Mouse (Mus musculus) intestine, postnatal 0 days (tissue): ENCODE measurements at regions not wholly inside any gene's neighbourhood (a gene's known extent, or its start where the extent isn't known, plus 50 kb on each side); places are given as distances from the start of the nearest gene placed in this dataset.

Experiments
- ATAC-seq: fragments of 200-750 bp; cut with Nextera tagmentation; 2 replicates; pipeline ENCODE4 v1.8.0; 2017; ENCODE audit warnings: mild to moderate bottlenecking, moderate TSS enrichment, moderate library complexity
- H3K27ac ChIP-seq: fragments of 300-500 bp; sonication (generic); 2 replicates; pipeline ENCODE4 v1.5.1; 2014; ENCODE audit warnings: mild to moderate bottlenecking, low read depth, low read length, moderate library complexity
- H3K27me3 ChIP-seq: fragments of 300-500 bp; sonication (generic); replicated peaks from 2 replicates; pipeline ENCODE4 v1.6.1; 2014; ENCODE audit warnings: low read length, mixed read lengths; ENCODE audit not compliant: control insufficient read depth, insufficient read depth
- H3K36me3 ChIP-seq: fragments of 300-500 bp; sonication (generic); 2 replicates; pipeline ENCODE4 v1.6.1; 2014; ENCODE audit warnings: mild to moderate bottlenecking, moderate library complexity; ENCODE audit not compliant: control insufficient read depth, insufficient read depth
- H3K4me1 ChIP-seq: fragments of 300-500 bp; sonication (generic); replicated peaks from 2 replicates; pipeline ENCODE4 v1.6.1; 2014; ENCODE audit warnings: antibody characterized with exemption, low read length, mixed read lengths; ENCODE audit not compliant: control insufficient read depth, insufficient read depth
- H3K4me2 ChIP-seq: fragments of 300-500 bp; sonication (generic); replicated peaks from 2 replicates; pipeline ENCODE4 v1.6.1; 2014; ENCODE audit warnings: low read depth, mild to moderate bottlenecking, moderate library complexity
- H3K4me3 ChIP-seq: fragments of 300-500 bp; sonication (generic); 2 replicates; pipeline ENCODE4 v1.5.1; 2014; ENCODE audit warnings: low read depth, low read length
- H3K9ac ChIP-seq: fragments of 300-500 bp; sonication (generic); 2 replicates; pipeline ENCODE4 v1.6.1; 2014; ENCODE audit warnings: mild to moderate bottlenecking, low read depth, low read length
- H3K9me3 ChIP-seq: fragments of 300-500 bp; sonication (generic); 2 replicates; pipeline ENCODE4 v1.6.1; 2016; ENCODE audit warnings: mixed run types; ENCODE audit not compliant: control insufficient read depth
- CTCF ChIP-seq: sonication (generic); IDR thresholded peaks from 2 replicates; pipeline ENCODE4 v1.5.1; 2016; ENCODE audit warnings: low read depth, mild to moderate bottlenecking, control low read depth, antibody characterized with exemption, moderate library complexity
- WGBS: fragments of 180-500 bp; shearing (Covaris S2); extraction: QIAGEN DNeasy Blood & Tissue Kit; methylation state at CpG from one replicate; pipeline ENCODE4 v1.1.7; 2014; 5-methylcytosine and 5-hydroxymethylcytosine counted together

DNA sequence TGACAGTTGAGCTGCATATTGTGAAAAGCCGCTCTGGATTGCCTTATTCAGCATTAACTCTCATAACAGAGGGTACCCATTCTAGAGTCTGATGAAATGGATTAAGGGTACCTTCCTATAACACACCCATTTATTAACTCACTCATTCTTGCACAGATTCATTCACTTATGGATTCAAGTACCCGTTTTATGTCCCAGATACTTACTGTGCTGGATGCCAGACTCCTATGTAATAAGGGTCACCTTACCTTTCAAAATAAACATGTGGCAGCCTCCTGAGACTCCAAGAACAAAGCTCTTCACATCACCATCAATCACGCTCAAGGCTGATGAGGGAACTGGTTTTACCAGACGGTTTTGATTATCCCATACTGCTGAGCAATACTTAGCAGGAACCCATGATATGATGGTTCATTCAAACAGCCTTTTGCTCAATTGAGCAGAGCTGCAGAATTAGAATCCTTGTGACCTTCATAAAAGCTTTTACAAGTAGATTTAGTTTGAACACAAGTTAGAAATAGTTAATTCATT, 505.2 kb upstream of the C030005K15Rik start:
- no peaks in the 10 kb centered on the region for H3K27me3 ChIP-seq
- WGBS: 56% methylated on average over 4 of the region's 4 CpGs
- no peak for ATAC-seq
- no peak for TF ChIP-seq CTCF
- H3K9me3 ChIP-seq: no peaks in the 10 kb centered on the region
- H3K4me3 ChIP-seq: no peak overlapping the region
- no peak overlapping the region for H3K27ac ChIP-seq
- no peak overlapping the region for H3K9ac ChIP-seq
- H3K4me2 ChIP-seq: no peak overlapping the region
- no peaks in the 10 kb centered on the region for H3K4me1 ChIP-seq
- H3K36me3 ChIP-seq: no peaks in the 10 kb centered on the region

DNA sequence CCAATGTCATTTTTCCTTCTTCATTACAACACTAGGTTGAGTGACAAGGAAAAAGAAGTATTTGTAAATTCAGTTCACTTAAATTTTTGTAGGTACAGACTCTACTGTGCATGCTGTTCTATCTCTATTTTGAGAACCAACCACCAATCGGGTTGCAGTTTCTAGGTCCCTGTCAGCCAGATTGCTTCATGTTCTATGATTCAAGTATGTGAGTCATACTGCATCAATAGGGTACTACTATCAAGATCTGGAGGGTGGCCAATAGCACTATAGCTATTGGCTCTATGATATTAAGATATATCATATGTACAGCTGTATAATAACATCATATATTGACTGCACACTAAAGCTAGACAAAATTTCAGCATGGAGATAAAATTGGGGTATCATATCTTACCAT, 521.8 kb upstream of the C030005K15Rik start:
- no peaks in the 10 kb centered on the region for H3K4me1 ChIP-seq
- no peaks in the 10 kb centered on the region for H3K9me3 ChIP-seq
- no peak overlapping the region for H3K27ac ChIP-seq
- TF ChIP-seq CTCF: no peak
- H3K36me3 ChIP-seq: no peaks in the 10 kb centered on the region
- H3K9ac ChIP-seq: no peak overlapping the region
- no peak overlapping the region for H3K4me3 ChIP-seq
- no peak for ATAC-seq
- 94% methylated on average over 1 of the region's 1 CpGs for WGBS
- no peaks in the 10 kb centered on the region for H3K27me3 ChIP-seq
- H3K4me2 ChIP-seq: no peak overlapping the region

DNA sequence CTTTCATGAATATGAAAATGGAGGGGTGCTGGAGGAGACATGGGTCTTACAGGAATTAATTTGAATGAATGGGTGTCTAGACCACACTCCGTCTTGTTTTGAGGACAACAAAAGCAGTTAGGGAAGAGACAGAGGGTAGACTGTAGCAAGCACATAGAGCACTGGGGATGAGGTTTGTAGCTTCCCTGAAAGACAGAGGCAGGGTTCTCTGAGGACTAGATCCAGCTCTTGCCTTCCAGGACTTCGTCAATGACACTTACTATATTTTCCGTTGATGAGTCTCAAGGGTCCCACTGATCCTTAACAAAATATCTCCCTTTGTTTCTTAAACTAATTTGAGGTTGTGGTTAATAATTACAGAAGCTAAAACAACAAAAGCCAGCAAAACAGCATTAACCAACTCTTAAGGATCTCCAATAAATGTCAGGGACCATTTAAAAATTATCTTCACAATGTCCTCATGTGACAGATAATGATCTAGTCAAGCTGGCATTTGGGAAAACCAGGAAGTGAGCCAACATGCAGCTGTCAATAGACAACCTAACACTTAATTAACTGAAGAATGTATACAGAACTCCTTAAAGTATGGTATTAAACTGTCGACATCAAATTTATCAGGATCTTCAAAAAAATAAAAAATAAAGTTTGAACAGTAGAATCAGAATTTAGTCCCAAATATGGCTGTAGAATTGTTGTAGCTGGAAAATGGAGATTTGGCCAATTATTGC, 531.6 kb upstream of the C030005K15Rik start:
- Histone ChIP-seq H3K4me3 (no peak overlapping the region), H3K27ac (no peak overlapping the region), H3K9me3 (0 out of 2 replicates have a peak, but pooled peaks cover 2% of the 10 kb centered on the region), H3K9ac (no peak overlapping the region), H3K27me3 (no peaks in the 10 kb centered on the region), H3K36me3 (no peaks in the 10 kb centered on the region), H3K4me2 (no peak overlapping the region), H3K4me1 (no peaks in the 10 kb centered on the region)
- TF ChIP-seq CTCF: no peak
- ATAC-seq: no peak
- WGBS: 49% methylated on average over 4 of the region's 4 CpGs

DNA sequence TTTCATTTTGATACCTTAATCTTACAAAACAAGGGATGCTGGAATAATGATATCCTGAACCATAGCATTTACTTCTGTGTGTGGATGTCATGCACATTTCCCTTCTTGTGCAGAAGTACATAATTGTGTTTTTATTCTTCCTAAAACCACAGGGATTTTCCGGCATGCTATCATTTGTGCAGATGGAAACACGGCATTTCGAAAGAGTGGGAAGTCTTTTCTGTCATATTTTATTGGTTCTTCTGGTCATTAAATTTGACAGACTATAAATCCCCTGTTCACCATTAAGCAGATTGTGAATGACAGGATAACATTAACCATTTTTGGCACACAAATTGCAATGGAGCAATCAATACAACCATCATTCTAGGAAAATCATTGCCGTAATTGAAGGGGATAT, 532.7 kb upstream of the C030005K15Rik start:
- Histone ChIP-seq H3K4me2 (no peak overlapping the region), H3K27me3 (no peaks in the 10 kb centered on the region), H3K9me3 (0 out of 2 replicates have a peak, but pooled peaks cover 2% of the 10 kb centered on the region), H3K36me3 (no peaks in the 10 kb centered on the region), H3K4me3 (no peak overlapping the region), H3K4me1 (no peaks in the 10 kb centered on the region), H3K27ac (no peak overlapping the region), H3K9ac (no peak overlapping the region)
- 93% methylated on average over 4 of the region's 4 CpGs for WGBS
- TF ChIP-seq CTCF: no peak
- no peak for ATAC-seq

DNA sequence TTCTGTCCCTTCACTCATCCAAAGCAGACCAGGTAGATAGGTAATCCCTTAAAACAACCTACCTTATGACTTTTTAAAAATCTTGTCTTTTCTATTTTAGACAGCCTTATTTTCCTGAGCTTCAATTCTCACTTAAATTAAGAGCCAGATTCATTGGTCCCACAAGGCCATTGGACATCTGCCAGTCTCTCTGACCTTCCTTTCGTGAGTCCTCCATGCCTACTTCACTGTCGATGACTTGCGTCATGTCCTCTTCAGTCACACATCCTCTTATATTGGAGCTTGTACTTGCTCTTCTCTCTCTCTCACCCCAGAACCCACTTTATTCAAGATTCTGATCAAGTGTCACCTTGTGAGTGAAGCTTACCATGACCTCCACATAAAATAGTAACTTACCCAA, 542.0 kb upstream of the C030005K15Rik start:
- no peak for TF ChIP-seq CTCF
- Histone ChIP-seq H3K27me3 (no peaks in the 10 kb centered on the region), H3K9ac (no peak overlapping the region), H3K36me3 (no peaks in the 10 kb centered on the region), H3K9me3 (no peaks in the 10 kb centered on the region), H3K27ac (no peak overlapping the region), H3K4me1 (no peaks in the 10 kb centered on the region), H3K4me3 (no peak overlapping the region), H3K4me2 (no peak overlapping the region)
- 90% methylated on average over 3 of the region's 3 CpGs for WGBS
- no peak for ATAC-seq

DNA sequence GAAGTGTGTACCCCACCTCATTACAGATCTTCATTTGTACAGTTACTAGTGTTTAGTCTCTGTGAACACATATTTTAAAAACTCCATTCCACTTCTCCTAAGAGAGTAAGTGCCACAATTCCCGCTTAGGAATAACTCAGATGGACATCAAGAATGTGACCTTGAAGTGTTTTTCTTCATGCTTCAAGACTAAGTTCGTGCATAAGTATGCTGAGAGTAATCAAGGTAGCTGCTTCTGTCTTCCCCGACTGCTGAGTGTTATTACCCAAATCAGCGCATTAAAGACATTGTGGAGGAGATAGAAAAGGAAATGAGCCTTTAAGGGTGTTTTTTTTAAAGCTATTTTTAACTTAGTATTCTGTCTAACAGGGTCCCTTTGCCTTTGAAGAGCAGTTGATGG, 565.1 kb upstream of the C030005K15Rik start:
- H3K27ac ChIP-seq: no peak overlapping the region
- H3K36me3 ChIP-seq: no peaks in the 10 kb centered on the region
- ATAC-seq: no peak
- no peaks in the 10 kb centered on the region for H3K4me1 ChIP-seq
- H3K4me2 ChIP-seq: no peak overlapping the region
- 51% methylated on average over 4 of the region's 4 CpGs for WGBS
- H3K9ac ChIP-seq: no peak overlapping the region
- H3K27me3 ChIP-seq: no peaks in the 10 kb centered on the region
- no peaks in the 10 kb centered on the region for H3K9me3 ChIP-seq
- no peak for TF ChIP-seq CTCF
- H3K4me3 ChIP-seq: no peak overlapping the region
